Mouse (Mus musculus) gonadal fat pad, adult 2 months (tissue): ENCODE measurements at regions not wholly inside any gene's neighbourhood (a gene's known extent, or its start where the extent isn't known, plus 50 kb on each side); places are given as distances from the start of the nearest gene placed in this dataset.

ENCODE experiments used
- DNase-seq: peaks from one replicate; pipeline ENCODE4 v3.0.0-alpha.2; 2012; ENCODE audit warnings: low read depth

DNA sequence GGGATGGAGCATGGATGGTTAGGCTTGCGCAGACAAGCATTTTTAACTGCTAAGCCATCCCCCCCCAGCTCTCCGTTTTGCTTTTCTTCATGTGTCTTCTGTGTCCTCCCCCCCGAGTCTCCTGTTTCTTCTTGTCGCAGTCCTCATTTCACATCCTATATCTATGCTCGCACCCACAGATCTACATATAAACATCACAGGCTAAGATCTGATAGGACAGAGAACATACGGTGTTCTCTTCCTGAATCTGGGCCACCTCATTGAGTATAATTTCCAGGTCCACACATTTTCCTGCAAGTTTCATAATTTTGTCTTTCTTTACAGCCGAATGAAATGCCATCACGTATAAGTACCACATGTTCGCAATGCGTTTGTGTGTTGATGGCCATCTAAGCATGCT lies 168.7 kb downstream of the Zfp36l1 start:
- DNase-seq = no peak

DNA sequence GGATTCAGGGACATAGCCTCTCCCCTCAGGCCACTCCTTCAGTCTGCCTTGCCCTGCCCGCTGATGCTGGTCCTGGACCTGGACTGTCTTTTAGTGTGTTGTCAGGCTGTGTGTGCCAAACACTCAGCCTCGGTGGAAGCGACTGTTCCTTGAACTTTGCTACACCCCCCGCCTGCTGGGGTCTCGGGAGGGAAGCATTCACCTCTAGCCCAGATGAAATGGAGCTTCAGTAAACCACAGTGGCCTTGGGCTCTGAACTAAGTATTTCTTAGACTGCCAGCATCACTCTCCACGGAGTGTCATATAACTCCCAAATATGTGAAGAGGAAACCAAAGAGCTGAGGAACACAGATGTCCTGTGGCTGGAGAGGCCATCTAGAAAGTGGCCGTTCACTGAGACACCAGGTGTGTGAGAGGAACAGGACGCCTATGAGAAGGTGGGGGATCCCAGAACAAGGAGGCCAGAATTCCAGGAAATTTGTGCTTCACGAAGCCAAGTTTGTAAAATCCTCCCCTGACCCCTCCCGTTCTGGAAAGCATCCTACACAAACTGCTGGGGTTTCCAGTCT lies 170.2 kb downstream of the Zfp36l1 start:
- no peak for DNase-seq

DNA sequence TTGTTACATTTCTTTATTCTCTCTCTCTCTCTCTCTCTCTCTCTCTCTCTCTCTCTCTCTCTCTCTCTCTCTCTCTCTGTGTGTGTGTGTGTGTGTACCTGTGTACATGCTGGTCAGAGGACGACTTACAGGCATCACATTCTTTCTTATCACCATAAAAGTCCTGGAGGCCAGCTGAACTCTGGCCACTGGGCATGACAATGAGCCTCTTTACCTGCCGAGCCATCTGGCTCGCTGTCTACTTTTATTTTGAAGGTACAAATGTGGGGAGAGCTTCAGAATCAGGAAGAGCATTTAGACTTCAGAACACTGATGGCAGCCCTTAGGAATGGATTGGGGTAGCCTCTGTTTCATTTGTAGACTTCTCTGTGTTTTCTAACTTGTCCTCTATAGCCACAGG lies 171.0 kb downstream of the Zfp36l1 start:
- no peak for DNase-seq

DNA sequence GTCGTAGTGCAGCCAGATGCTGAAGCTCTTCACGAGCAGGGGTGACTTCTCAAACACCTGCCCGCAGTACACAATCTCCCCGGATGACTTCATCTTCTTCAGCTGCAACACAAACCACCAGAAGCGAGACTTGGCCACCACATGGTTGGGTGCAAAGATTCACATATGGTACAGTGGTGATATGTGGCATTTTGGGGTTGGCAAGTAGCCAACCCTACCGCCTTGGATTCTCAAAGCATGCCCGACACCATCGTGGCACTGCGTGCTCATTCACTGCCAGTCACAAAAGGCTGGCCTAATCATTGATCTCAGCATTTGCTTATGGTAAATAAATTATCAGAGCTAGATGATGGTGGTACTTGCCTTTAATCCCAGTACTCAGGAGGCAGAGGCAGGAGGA lies 173.4 kb downstream of the Zfp36l1 start:
- DNase-seq = no peak

DNA sequence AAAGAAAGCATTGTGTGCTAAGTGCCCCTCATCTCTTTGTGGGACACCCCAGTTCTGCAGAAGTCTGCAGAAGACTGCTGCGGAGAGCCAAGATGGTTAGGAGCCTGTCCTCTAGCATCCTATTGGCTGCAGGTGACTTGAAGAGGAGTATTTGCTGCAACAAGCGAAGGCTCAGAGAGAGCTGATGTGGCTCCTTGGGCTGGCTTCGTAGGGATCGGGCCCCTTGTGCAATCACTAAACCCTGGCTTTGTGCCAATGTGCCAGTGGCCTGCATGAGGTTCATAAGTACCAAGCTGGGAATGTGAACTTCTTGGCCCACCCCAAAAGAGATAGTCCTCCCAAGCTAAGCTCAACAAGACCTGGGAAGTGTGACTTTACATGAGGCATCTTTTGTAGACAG lies 174.9 kb downstream of the Zfp36l1 start:
- no peak for DNase-seq

DNA sequence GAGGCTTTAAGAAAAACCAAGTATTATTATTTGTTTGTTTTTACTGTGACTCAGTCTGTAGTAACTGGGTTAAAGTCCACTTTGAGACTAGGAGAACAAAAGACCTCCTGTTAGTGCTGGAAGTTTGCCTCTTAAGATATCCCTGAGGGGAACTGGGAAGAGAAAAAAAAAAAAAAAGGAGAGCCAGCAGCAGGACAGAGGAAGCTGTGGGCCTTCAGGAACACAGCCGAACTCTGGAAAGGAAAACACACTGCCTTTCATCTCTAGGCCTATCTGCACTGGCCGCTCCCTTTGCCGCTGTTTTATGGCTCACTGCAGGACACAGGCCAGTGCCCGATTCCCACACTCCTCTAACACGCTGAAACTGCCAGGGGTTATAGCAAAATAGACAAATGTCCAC lies 176.1 kb downstream of the Zfp36l1 start:
- DNase-seq = no peak

DNA sequence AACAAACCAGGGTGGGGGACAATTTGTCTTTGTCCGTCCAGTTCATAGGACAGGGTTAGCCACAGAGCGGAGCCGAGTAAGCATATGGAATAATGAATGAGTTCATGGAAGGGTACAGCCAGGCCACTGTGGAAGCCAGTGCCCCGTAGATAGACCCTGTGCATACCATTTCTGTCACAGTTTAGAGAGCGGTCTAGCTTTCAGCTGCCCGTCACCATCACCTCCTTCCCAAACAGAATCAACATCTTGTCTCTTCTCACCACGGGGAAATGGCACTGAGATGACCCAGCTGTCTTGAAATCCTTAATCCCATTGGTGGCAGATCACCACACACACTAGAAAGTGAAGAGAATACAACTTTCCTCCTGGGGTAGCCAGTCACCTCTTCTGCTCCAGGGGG lies 178.7 kb downstream of the Zfp36l1 start:
- DNase-seq = no peak

DNA sequence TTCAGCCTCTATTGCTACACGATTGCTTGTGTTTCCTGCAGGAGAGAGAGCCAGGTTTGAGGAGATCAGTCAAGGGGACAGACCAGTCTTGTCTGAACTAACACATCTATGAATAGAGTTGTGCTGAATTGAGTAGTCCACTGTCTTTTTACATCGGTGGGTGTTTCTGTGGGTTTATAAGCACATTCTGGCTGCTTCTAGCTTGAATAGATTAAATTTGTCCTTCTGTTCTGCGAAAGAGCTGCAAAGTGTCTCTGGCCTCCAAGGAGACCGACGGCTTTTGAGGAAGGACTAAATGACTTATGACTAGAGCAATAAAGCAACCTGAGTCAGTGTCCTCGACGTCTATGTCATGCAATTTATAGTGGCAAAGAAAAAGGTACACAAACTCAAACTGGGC lies 179.9 kb downstream of the Zfp36l1 start:
- no peak for DNase-seq

DNA sequence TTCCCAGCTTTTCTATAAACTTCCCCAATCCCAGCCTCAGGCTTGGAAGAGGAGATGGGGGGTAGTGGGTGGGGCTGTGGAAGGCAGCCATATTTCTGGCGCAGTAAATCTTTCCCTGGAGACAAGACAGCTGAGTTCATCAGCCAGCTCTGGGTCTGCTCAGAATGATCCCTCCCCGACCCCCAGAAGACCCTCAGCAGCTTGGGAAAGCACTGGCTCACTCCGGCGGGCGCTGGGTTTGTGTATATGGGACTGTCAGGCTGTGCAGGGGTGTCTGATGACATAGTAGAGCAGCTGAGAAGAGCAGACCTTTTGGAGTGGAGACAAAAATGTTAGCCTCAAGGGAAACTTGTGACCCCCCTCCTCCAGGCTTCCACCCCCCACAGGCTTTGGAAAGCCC lies 181.4 kb downstream of the Zfp36l1 start:
- no peak for DNase-seq

DNA sequence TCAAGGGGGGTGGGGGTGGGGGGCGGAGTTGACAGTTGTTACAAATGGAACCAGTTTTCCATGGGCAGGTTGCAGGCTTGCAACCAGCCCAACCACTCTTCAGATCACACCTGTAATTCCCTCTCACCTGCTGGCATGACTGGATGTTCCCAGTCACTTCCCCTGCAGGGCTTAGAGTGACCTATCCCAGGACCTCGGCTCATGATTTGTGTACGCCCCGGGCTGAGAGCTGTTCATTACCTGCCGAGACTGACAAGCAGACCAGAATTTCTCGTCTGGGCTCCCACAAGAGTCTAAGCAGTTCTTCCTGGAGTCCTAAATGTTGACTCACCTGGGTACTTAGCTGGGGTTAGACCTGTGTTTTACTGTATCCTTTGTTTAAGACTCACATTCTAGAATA lies 183.0 kb downstream of the Zfp36l1 start:
- peak; percentile 96 for DNase-seq

DNA sequence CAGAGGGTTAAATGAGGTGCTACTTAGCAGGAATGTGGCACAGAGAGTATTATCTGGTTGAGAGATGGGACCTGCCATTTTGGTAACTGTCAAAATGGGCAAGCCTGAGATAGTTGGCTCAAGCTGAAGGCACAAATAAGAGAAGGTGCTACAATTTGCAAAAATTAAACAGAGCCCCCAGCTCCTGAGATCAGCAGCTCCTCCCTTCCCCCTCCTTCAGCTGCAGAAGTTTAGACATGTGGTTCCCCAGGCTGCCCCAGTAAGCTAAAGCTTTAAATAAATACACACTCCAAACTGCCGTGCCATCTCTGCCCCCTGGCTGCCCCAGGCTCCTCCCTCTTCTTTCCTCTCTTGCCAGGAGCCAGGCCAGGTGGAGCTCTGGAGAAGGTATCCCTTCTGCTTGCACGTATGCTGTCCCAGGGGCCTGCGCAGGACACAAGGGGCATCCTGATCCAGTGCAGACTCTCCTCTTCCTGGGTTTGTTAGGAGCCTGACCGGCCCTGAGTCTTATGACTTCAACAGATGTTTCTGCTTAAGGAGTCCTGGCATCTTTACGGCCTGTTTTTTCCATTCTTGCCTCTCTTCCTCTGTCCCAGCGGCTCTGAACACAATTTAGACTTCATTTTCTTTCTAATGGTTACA lies 184.0 kb downstream of the Zfp36l1 start:
- no peak for DNase-seq

DNA sequence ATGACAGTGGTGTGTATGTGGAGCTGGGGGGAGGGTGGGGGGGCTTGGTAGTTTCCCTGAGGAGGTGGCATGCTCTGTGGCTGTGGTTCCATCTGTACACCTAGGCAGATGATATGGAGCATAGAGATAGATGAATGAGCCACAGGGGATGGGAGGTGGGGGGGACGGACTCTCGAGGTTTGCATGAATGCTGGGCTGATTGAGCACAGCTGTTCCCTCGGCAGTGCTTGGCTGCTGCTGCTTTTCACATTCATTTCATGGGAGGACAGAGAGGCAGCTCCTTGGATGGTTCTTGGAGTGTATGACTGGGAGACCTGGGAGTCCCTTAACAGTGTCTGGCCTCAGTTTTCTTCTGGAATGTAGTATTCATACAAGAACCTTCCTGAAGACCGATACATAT lies 184.5 kb downstream of the Zfp36l1 start:
- DNase-seq = no peak

DNA sequence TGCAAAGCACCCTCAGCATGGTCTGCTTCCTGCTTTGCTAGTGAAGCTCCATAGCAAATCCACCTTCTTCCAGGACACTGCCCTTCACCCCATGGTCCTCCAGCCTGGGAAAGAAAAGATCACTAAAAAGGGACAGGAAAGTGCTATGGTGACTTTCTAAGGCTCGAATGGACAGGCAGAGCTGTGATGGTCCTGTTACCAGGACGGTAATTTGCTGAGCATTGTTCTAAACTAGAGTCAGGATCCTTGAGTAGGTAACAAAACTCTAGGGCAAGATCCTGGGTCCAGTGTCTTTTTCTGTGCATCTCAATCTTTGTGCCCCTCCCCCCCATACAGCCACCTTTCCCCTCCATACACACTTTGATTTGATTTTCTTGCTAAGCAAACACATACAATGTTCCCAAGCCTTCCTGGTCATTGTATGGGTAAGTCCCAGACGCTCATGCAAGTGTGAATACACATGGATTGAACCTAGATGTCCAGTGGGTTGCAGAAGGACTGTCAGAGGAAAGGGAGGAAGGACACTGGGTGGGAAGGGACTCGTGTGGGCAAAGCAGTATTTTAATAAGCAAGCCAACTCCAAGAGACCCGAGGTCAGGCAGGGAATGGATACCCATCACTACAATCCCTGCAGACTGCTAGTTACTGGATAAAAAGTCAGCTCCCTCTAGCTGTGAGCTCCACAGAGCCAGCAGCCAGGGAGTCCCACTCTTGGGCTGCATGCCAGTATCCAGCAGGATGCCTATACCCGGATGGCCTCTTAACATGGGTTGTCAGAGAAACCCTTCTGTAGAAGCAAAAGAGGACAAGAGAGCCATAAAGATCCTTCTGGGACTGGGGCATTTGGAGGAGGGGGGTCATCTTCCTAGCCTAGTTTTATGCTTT lies 186.9 kb downstream of the Zfp36l1 start:
- no peak for DNase-seq

DNA sequence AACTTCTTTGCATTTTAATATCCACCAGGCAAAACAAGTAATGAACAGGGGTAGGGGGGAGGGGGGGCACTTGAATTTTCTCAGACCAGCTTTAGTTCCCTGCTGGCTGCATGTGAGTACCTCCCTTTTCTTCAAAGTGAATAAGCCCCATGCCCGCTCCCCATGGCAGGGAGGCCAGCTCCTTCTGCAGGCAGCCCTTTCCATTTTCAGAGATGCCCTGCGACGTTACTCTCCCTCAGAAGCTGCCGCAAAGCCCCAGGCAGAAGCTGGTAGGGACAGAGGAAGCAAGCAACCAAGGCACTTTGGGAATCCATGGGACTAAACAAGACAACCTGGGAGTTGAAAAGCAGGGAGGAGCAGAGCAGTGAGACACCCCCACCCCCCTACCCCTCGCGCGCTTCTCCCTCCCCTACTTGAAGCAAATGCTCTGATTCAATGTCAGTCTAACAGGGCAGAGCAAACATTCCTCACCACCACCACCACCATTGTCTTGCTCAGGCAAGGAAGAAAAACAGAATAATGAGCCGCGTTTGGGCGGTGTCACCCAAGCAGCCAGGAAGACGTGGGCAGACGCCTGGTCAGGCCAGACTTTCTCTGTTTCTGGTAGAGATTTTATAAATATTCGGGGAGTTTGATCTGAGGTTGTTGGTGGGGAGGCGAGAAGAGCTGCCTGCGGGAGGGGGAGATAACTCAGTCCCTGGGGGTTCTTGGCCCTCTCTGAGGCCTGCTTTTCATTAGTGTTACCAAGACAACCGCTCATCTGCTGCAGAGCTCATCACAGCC lies 187.7 kb downstream of the Zfp36l1 start:
- no peak for DNase-seq

DNA sequence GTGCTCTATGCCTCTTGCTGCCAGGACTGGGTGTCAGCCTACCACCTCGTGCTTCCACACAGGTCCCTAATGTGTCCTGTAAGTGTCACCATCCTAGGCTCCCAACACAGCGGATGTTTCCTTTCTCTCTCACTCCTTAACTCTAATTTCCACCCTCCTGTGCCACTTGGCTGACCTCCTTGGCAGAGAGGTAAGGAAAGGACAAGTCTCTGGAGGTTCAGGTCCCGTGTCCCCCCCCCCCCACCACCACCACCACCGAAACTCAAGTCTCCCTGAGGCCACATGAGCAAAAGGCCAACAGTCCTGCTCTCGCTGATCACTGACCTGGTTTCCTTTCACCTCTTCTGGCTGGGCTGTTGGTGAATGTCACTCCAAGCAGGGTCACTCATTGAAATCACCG lies 189.0 kb downstream of the Zfp36l1 start:
- no peak for DNase-seq

DNA sequence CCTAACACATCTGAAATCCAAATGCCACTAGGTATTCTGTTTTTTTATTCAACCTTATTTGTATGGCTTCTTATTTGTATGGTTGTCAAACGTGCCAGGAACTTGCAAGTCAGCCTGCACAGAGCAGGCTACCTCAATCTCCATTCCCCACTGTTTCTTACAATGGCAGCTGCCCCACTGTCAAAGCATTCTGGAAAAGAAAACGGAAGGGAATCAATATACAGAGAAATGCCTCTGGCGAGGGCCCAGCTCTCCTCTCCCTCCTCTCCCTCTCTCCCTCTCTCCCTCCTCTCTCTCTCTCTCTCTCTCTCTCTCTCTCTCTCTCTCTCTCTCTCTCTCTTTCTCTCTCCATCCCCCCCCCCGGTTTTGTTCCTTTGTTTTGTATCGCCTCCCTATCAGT lies 191.0 kb downstream of the Zfp36l1 start:
- no peak for DNase-seq

DNA sequence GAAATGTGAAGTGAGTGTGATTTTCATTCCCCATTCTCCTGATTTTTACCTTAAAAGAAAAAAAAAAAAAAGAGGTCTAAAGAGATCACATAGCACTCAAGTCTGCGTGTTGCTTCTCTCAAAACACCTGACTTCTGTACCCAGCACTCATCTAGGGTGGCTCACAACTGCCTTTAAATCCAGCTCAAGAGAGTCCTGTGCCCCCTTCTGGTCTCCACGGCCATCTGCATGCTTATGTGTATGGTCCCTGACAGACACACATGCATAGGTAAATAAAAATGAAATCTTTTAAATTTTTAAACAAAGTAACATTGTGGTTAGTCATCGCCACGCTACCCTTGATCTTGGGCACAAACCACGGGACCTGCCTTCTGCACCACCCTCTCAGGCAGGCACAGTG lies 193.8 kb downstream of the Zfp36l1 start:
- no peak for DNase-seq

DNA sequence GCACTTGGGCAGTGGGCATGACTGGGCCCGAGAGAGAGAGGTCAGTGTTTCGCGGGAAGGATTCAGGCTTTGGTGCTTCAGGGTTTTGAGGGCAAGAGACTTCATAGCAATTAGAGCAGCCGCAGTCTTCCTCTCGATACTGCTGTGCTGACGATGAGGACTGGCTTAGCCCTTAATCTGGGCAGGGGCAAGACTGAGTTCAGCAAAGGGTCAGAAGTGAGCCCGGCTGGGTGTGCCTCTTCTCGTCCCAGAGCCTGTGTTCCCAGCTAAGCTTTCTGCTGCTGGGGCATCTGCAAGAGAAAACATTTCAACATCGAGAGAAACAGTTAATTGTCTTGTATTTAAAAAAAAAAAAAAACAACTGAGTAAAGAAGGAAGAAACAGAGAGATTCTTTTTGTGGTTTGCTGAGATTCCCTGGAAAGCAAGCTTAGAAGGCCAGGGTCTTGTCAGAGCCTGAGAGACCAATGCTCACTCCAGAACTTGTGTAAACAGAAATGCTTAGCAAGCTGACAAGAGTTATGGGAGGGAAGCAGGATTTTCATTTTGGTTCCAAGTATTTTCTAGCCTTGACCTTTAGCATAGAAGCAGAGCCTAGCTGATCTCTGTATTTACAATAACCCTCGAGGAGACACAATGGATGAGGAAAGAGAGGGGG lies 195.1 kb downstream of the Zfp36l1 start:
- DNase-seq = no peak

DNA sequence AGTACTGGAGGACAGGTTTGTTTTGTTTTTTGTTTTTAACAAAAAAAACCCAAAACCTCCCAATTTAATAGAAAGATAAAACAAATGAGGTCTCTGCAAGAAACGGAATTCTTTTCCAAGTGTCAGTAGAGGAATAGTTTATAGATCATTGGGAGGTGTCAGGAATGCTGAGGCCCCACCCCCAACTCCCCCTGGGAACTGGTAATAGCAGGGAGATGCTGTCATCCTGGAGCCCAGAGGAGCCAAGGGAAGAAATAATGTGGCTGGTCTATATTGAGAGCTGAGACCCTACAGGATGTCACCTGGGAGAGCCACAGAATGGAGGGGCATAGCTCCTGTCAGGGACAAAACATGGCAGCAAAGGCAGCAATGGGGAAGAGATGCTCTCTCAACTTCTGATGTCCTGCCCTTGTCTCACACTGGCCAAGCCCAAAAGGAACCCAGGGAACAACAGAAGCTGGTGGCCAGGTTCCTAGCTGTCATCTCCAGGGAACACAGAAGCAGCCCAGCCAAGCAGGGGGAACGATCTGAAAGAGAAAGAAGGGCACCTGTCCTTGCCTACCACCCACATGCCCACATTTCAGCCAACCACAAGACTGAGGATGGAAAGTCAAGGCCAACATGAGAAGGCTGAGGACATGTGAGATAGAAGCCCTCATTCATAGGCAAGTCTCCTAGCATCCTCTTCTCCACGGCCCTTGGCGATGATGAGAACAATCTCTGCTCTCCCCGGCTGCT lies 195.7 kb downstream of the Zfp36l1 start:
- DNase-seq = no peak

DNA sequence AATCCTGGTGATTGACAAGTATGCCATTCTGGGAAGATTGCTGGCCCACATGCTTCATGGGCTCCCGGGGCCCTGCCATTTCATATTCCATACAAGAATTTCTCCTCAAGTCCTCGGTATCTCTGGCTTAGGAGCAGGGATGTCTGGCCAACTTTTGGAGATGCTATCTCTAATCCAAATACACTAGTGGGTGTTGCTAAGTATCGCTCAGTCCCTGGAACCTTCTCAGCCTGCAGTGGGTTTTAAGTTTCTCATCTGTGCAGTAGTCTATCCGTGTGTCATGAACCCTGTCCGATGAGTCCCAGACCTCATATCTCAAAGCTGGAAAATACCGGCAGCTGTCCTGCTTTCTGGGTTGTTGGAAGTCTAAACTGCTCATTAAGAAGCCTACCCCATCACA lies 198.9 kb downstream of the Zfp36l1 start:
- peak; percentile 87 for DNase-seq
